Mouse (Mus musculus) CH12.LX (cell line): ENCODE measurements around the gene Eif4g3.

Experiments
- CTCF ChIP-seq, 2 experiments: IDR thresholded peaks in 1 of 2; conservative IDR thresholded peaks in 1 of 2; 2 replicates each; pipeline ENCODE4 v1.5.1; 2011 to 2012; ENCODE audit warnings: low read depth in 2 of 2, low read length in 2 of 2, improper control_type of control experiment in 1 of 2, inconsistent platforms in 1 of 2, mild to moderate bottlenecking in 1 of 2, moderate library complexity in 1 of 2
- E2F4 ChIP-seq: IDR thresholded peaks from 2 replicates; pipeline ENCODE4 v1.6.1; 2011; ENCODE audit warnings: low read depth, low read length, improper control_type of control experiment; ENCODE audit not compliant: insufficient replicate concordance
- EP300 ChIP-seq: IDR thresholded peaks from 2 replicates; pipeline ENCODE4 v1.6.1; 2011; ENCODE audit warnings: low read length, improper control_type of control experiment
- HCFC1 ChIP-seq: IDR thresholded peaks from 2 replicates; pipeline ENCODE4 v1.6.1; 2012; ENCODE audit warnings: low read depth, mild to moderate bottlenecking, inconsistent platforms, low read length, improper control_type of control experiment
- IRF4 ChIP-seq: IDR thresholded peaks from 2 replicates; pipeline ENCODE4 v1.6.1; 2014; ENCODE audit warnings: low read depth, mild to moderate bottlenecking, inconsistent platforms, low read length, improper control_type of control experiment
- JUND ChIP-seq: conservative IDR thresholded peaks from 2 replicates; pipeline ENCODE4 v1.6.1; 2011; ENCODE audit warnings: low read depth, low read length, improper control_type of control experiment
- MAFK ChIP-seq: IDR thresholded peaks from 2 replicates; pipeline ENCODE4 v1.6.1; 2011; ENCODE audit warnings: low read length, improper control_type of control experiment; ENCODE audit not compliant: insufficient replicate concordance
- MAZ ChIP-seq: IDR thresholded peaks from 2 replicates; pipeline ENCODE4 v1.6.1; 2012; ENCODE audit warnings: low read depth, mild to moderate bottlenecking, inconsistent platforms, low read length, improper control_type of control experiment, moderate library complexity
- POLR2A ChIP-seq: IDR thresholded peaks from 2 replicates; pipeline ENCODE4 v1.6.1; 2011; ENCODE audit warnings: low read depth, mild to moderate bottlenecking, improper control_type of control experiment, low read length
- TCF12 ChIP-seq: IDR thresholded peaks from 2 replicates; pipeline ENCODE4 v1.6.1; 2014; ENCODE audit warnings: low read depth, mild to moderate bottlenecking, inconsistent platforms, low read length, improper control_type of control experiment
- UBTF ChIP-seq: IDR thresholded peaks from 2 replicates; pipeline ENCODE4 v1.6.1; 2012; ENCODE audit warnings: low read depth, mild to moderate bottlenecking, inconsistent platforms, low read length, improper control_type of control experiment, moderate library complexity
- ZC3H11A ChIP-seq: IDR thresholded peaks from 2 replicates; pipeline ENCODE4 v1.6.1; 2012; ENCODE audit warnings: low read depth, mild to moderate bottlenecking, inconsistent platforms, low read length, improper control_type of control experiment
- ZKSCAN1 ChIP-seq: IDR thresholded peaks from 2 replicates; pipeline ENCODE4 v1.6.1; 2012; ENCODE audit warnings: low read depth, inconsistent platforms, low read length, improper control_type of control experiment, borderline replicate concordance
- ZNF384 ChIP-seq: IDR thresholded peaks from 2 replicates; pipeline ENCODE4 v1.6.1; 2012; ENCODE audit warnings: low read depth, low read length, improper control_type of control experiment, inconsistent platforms

DNA sequence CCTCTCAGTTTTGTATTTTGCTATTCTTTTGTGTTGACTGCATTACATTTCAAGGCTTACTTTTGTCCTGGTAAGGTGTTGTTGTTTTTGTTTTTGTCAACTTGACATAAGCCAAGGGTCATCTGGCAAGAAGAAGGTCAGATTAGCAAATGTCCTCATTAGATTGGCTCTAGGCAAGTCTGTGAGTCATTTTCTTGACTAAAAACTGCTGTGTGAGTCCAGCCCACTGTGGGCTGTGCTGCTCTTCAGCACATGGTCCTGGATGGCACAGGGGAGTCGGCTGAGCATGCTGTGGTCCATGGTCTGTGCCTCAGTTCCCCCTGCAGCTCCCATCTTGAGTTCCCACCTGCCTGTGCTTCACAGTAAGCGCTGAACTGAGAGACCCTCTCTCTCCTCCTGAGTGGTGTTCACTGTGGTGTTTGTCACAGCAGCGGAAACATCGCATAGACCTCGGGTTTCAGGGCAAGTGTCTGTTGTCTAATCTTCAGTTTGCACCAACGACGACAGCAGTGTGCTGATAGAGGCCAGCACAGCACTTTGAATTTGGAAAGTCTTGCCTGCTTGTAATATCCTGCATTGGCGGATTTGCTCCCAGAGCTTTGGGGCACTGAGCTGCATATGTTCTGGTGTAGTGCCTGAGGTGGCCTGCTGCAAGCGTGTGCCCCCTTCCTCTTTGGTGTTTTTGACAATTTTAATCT lies 30.7 kb downstream of the Eif4g3 start:
- no peak for TF ChIP-seq UBTF
- no peak for TF ChIP-seq ZC3H11A
- TF ChIP-seq JUND, result no peak
- no peak for TF ChIP-seq MAFK
- no peak for TF ChIP-seq EP300
- TF ChIP-seq CTCF (conservative IDR thresholded peaks at IDR 0.05 in 1 of 2, IDR thresholded peaks at IDR 0.05 in 1 of 2; ENCODE audit: low read depth in 2 of 2, low read length in 2 of 2), result no peak
- TF ChIP-seq MAZ, result no peak
- TF ChIP-seq POLR2A, result no peak
- no peak for TF ChIP-seq TCF12
- no peak for TF ChIP-seq ZKSCAN1
- no peak for TF ChIP-seq E2F4
- TF ChIP-seq IRF4, result no peak
- TF ChIP-seq ZNF384, result no peak
- no peak for TF ChIP-seq HCFC1
